Mouse (Mus musculus) liver, embryonic 16.5 days (tissue): Measurements from ENCODE around the gene Lkaaear1. TPM values are rescaled to one million over a fixed set of nuclear protein-coding genes. Genes with fewer than 3 reads are reported as not detected.

Experiments used
- ATAC-seq: fragments of 200-750 bp; cut with Nextera tagmentation; 2 replicates; pipeline ENCODE4 v1.8.0; 2017; ENCODE audit warnings: low read depth, mild to moderate bottlenecking, moderate number of reproducible peaks, moderate library complexity
- H3K27ac ChIP-seq: fragments of 300-500 bp; sonication (generic); 2 replicates; pipeline ENCODE4 v1.5.1; 2014; ENCODE audit warnings: mild to moderate bottlenecking, low read length
- H3K27me3 ChIP-seq: fragments of 300-500 bp; sonication (generic); 2 replicates; pipeline ENCODE4 v1.6.1; 2014; ENCODE audit warnings: low read depth, low read length, mixed read lengths; ENCODE audit not compliant: control insufficient read depth, insufficient read depth
- H3K36me3 ChIP-seq: fragments of 300-500 bp; sonication (generic); 2 replicates; pipeline ENCODE4 v1.6.1; 2014; ENCODE audit warnings: mild to moderate bottlenecking; ENCODE audit not compliant: control insufficient read depth, insufficient read depth
- H3K4me1 ChIP-seq: fragments of 300-500 bp; sonication (generic); 2 replicates; pipeline ENCODE4 v1.6.1; 2014; ENCODE audit warnings: low read depth, low read length, mixed read lengths; ENCODE audit not compliant: control insufficient read depth
- H3K4me2 ChIP-seq: fragments of 300-500 bp; sonication (generic); 2 replicates; pipeline ENCODE4 v1.6.1; 2014; ENCODE audit warnings: low read depth, low read length, mixed read lengths
- H3K4me3 ChIP-seq: fragments of 300-500 bp; sonication (generic); 2 replicates; pipeline ENCODE4 v1.5.1; 2014; ENCODE audit warnings: low read depth, mild to moderate bottlenecking, low read length
- H3K9ac ChIP-seq: fragments of 300-500 bp; sonication (generic); 2 replicates; pipeline ENCODE4 v1.6.1; 2014; ENCODE audit warnings: low read depth, low read length
- H3K9me3 ChIP-seq: fragments of 300-500 bp; sonication (generic); replicated peaks from 2 replicates; pipeline ENCODE4 v1.6.1; 2016; ENCODE audit warnings: low read length; ENCODE audit not compliant: control insufficient read depth
- WGBS: fragments of 180-500 bp; shearing (Covaris S2); extraction: QIAGEN DNeasy Blood & Tissue Kit; methylation state at CpG from one replicate; pipeline ENCODE4 v1.1.7; 2014; ENCODE audit not compliant: insufficient replicate concordance; 5-methylcytosine and 5-hydroxymethylcytosine counted together
- polyA plus RNA-seq: library from polyadenylated mRNA; unstranded; fragments of >200 nt; fragmentation: Nextera tagmentation; extraction: Ambion mirVana; gene quantifications from 2 replicates; pipeline ENCODE4 v1.2.1, GENCODE M21; 2015

Gene Lkaaear1
- polyA plus RNA-seq, 1 experiment from 2014 or later, result not detected

DNA sequence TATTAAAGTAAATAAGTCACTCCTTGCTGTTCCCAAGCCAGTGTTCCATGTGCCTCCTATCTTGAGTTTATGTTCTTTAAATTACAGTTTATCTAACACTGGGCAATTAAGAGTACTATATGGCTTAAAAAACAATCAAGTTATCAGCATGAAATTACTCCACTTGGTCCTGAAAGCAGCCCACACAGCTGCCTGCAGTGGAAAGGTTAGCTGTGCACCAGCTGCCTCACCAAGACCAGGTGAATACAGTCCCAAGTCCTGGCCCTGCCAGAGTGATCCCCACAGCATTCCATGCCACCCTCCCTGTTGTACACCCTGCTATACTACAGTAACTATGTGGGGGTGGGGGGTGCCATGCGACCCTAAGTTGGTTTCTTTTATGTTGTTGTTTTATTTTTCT is 44.7 kb downstream of the Lkaaear1 start:
- no peaks in the 10 kb centered on the region for H3K9me3 ChIP-seq
- H3K9ac ChIP-seq, result no peak overlapping the region
- H3K4me3 ChIP-seq, result no peak overlapping the region
- no peak for ATAC-seq
- WGBS, result 69% methylated on average over 1 of the region's 1 CpGs
- H3K36me3 ChIP-seq, result peaks cover 23% of the 10 kb centered on the region
- H3K4me2 ChIP-seq, result no peak overlapping the region
- H3K27me3 ChIP-seq, result no peaks in the 10 kb centered on the region
- H3K4me1 ChIP-seq, result no peaks in the 10 kb centered on the region
- no peak overlapping the region for H3K27ac ChIP-seq

DNA sequence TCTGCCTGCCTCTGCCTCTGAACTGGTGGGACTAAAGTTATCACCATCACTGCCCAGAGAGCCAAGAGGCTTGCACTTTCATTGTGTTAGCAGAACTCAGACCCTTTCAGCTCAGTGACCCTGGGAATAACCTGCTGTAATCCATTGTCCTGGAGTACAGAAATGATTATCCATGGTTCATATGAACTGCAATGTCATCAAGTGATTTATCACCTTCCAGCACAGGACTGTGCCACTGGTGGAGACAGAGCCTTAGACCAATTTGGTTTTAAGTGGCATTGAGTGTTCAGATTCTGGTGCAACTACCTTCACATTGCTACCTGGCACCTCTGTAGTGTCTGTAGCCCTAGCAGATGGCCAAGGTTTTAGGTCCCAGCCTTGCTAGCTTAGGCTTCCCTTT is 45.2 kb downstream of the Lkaaear1 start:
- Histone ChIP-seq H3K9ac (no peak overlapping the region), H3K4me3 (no peak overlapping the region), H3K27me3 (no peaks in the 10 kb centered on the region), H3K4me1 (no peaks in the 10 kb centered on the region), H3K27ac (no peak overlapping the region), H3K9me3 (no peaks in the 10 kb centered on the region), H3K36me3 (peaks cover 23% of the 10 kb centered on the region), H3K4me2 (no peak overlapping the region)
- ATAC-seq, result no peak

DNA sequence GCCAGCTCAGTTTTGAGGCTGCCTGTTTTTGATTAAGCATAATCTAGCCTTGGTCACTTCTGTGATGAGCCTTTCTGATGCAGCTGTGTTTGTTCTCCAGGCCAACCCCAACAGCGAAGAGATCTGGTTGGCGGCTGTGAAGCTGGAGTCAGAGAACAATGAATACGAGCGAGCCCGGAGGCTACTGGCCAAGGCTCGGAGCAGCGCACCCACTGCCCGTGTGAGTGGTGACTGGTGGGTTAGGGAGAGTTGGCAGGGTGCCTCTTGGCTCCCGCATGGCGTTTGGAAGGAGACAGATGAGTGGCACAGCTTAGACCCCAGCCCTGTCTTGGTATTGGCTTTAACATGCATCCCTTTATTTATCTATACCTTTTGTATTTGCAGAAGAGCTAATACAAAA is 49.3 kb downstream of the Lkaaear1 start:
- no peak for ATAC-seq
- WGBS, result 88% methylated on average over 10 of the region's 10 CpGs
- H3K36me3 ChIP-seq, result peaks cover 20% of the 10 kb centered on the region
- no peaks in the 10 kb centered on the region for H3K9me3 ChIP-seq
- H3K9ac ChIP-seq, result no peak overlapping the region
- no peak overlapping the region for H3K27ac ChIP-seq
- no peak overlapping the region for H3K4me2 ChIP-seq
- no peak overlapping the region for H3K4me3 ChIP-seq
- no peaks in the 10 kb centered on the region for H3K27me3 ChIP-seq
- no peaks in the 10 kb centered on the region for H3K4me1 ChIP-seq

Other genes starting within 250 kb of the Lkaaear1 start
- 7.0 and 7.5 TPM in 2 replicates for gene Zbtb46, start 239.0 kb downstream of the Lkaaear1 start, polyA plus RNA-seq
- 0.09 TPM in 1 of 2 replicates, not detected in the other for gene Abhd16b, start 205.2 kb downstream of the Lkaaear1 start, polyA plus RNA-seq
- gene Tpd52l2, start 201.3 kb downstream of the Lkaaear1 start, polyA plus RNA-seq, result 62.7 and 69.3 TPM in 2 replicates
- 26.4 and 27.3 TPM in 2 replicates for gene Dnajc5, start 178.0 kb downstream of the Lkaaear1 start, polyA plus RNA-seq
- 21.0 and 23.6 TPM in 2 replicates for gene Uckl1, start 113.5 kb downstream of the Lkaaear1 start, polyA plus RNA-seq
- 24.2 and 25.0 TPM in 2 replicates for gene Prpf6, start 106.6 kb downstream of the Lkaaear1 start, polyA plus RNA-seq
- 6.2 and 7.6 TPM in 2 replicates for gene Zfp512b, start 105.6 kb downstream of the Lkaaear1 start, polyA plus RNA-seq
- gene Samd10, start 99.2 kb downstream of the Lkaaear1 start, polyA plus RNA-seq, result 1.7 and 2.3 TPM in 2 replicates
- gene Gm29797, start 41.4 kb downstream of the Lkaaear1 start, polyA plus RNA-seq, result 0.19 TPM in 1 of 2 replicates, not detected in the other
- 6.9 TPM in 2 replicates for gene Sox18, start 26.8 kb downstream of the Lkaaear1 start, polyA plus RNA-seq
- 1.9 TPM in 2 replicates for gene Tcea2, start 18.1 kb downstream of the Lkaaear1 start, polyA plus RNA-seq
- gene Rgs19, start 4.5 kb downstream of the Lkaaear1 start, polyA plus RNA-seq, result 19.0 and 19.7 TPM in 2 replicates
- 0.07 and 0.11 TPM in 2 replicates for gene Oprl1, start 16.6 kb upstream of the Lkaaear1 start, polyA plus RNA-seq
- not detected in 2 replicates for gene Myt1, start 64.9 kb upstream of the Lkaaear1 start, polyA plus RNA-seq
- 17.4 and 18.6 TPM in 2 replicates for gene Pcmtd2, start 139.4 kb upstream of the Lkaaear1 start, polyA plus RNA-seq
- 17.8 and 22.1 TPM in 2 replicates for gene Polr3k, start 165.9 kb upstream of the Lkaaear1 start, polyA plus RNA-seq